Mouse (Mus musculus) liver, adult 2 months (tissue): ENCODE data around the gene Myo1d.

Experiments used
- CTCF ChIP-seq: fragments of 200-500 bp; IDR thresholded peaks from 2 replicates; pipeline ENCODE4 v1.5.1; 2011; ENCODE audit warnings: low read depth, low read length, control low read depth
- POLR2A ChIP-seq: fragments of 200-500 bp; IDR thresholded peaks from 2 replicates; pipeline ENCODE4 v1.6.1; 2011; ENCODE audit warnings: low read length, control low read depth; ENCODE audit not compliant: insufficient read depth; ENCODE audit errors: extremely low read depth

DNA sequence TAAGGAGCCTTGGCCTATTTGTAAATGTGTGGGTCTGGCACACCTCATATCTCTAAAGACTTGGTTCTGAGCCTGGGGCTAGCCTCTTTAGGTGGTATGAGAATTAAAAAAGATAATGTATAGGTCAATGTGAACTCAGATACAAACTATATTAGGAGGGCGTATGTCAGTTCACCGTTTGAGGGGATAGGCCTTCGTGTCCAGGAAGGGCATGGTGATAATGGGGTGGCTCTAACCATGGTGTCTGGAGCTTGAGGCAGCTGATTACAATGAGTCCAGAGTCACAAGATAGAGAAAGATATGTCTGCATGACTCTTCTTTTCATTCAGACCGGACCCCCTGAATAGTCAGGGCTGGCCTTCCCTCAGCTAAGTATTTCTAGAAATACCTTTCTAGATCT lies 14.5 kb upstream of the Myo1d start:
- TF ChIP-seq POLR2A (no peak), CTCF (no peak)
